Mouse (Mus musculus): ENCODE results near the gene Ryr3. TPM values are rescaled to one million over a fixed set of nuclear protein-coding genes. Genes with fewer than 3 reads are reported as not detected.

Gene Ryr3
- polyA plus RNA-seq, 1 experiment from 2014 or later = 6.2 TPM

GRCm38 (mm10) chr2:113076396-113076795, 140.5 kb downstream of the Ryr3 start:
- Histone ChIP-seq H3K4me3 (ENCODE audit: low read depth, low read length) (no peak overlapping the region), H3K27ac (ENCODE audit: low read length) (no peak overlapping the region), H3K9ac (ENCODE audit: low read depth, low read length) (no peak overlapping the region), H3K36me3 (ENCODE audit: control insufficient read depth, insufficient read depth, low read length) (no peaks in the 10 kb centered on the region), H3K4me2 (ENCODE audit: low read length) (no peak overlapping the region), H3K9me3 (replicated peaks; ENCODE audit: control insufficient read depth, low read length, poor library complexity, severe bottlenecking) (no peaks in the 10 kb centered on the region), H3K27me3 (ENCODE audit: control insufficient read depth, insufficient read depth, low read depth, low read length) (no peaks in the 10 kb centered on the region), H3K4me1 (ENCODE audit: control insufficient read depth, insufficient read depth, low read length) (no peaks in the 10 kb centered on the region)
- no peak for ATAC-seq
- 79% methylated on average over 4 of the region's 4 CpGs for WGBS

GRCm38 (mm10) chr2:113059367-113059766, 157.5 kb downstream of the Ryr3 start:
- 86% methylated on average over 5 of the region's 5 CpGs for WGBS
- H3K4me1 ChIP-seq (ENCODE audit: control insufficient read depth, insufficient read depth, low read length) = no peaks in the 10 kb centered on the region
- H3K27me3 ChIP-seq (ENCODE audit: control insufficient read depth, insufficient read depth, low read depth, low read length) = no peaks in the 10 kb centered on the region
- H3K36me3 ChIP-seq (ENCODE audit: control insufficient read depth, insufficient read depth, low read length) = no peaks in the 10 kb centered on the region
- no peak overlapping the region for H3K4me2 ChIP-seq (ENCODE audit: low read length)
- H3K9ac ChIP-seq (ENCODE audit: low read depth, low read length) = no peak overlapping the region
- ATAC-seq = no peak
- H3K4me3 ChIP-seq (ENCODE audit: low read depth, low read length) = no peak overlapping the region
- no peak overlapping the region for H3K27ac ChIP-seq (ENCODE audit: low read length)
- H3K9me3 ChIP-seq (replicated peaks; ENCODE audit: control insufficient read depth, low read length, poor library complexity, severe bottlenecking) = no peaks in the 10 kb centered on the region

GRCm38 (mm10) chr2:113058914-113059313, 158.0 kb downstream of the Ryr3 start:
- no peak for ATAC-seq
- H3K36me3 ChIP-seq (ENCODE audit: control insufficient read depth, insufficient read depth, low read length) = no peaks in the 10 kb centered on the region
- no peak overlapping the region for H3K27ac ChIP-seq (ENCODE audit: low read length)
- no peaks in the 10 kb centered on the region for H3K27me3 ChIP-seq (ENCODE audit: control insufficient read depth, insufficient read depth, low read depth, low read length)
- H3K9me3 ChIP-seq (replicated peaks; ENCODE audit: control insufficient read depth, low read length, poor library complexity, severe bottlenecking) = no peaks in the 10 kb centered on the region
- H3K9ac ChIP-seq (ENCODE audit: low read depth, low read length) = no peak overlapping the region
- H3K4me2 ChIP-seq (ENCODE audit: low read length) = no peak overlapping the region
- no peak overlapping the region for H3K4me3 ChIP-seq (ENCODE audit: low read depth, low read length)
- no peaks in the 10 kb centered on the region for H3K4me1 ChIP-seq (ENCODE audit: control insufficient read depth, insufficient read depth, low read length)
- 79% methylated on average over 5 of the region's 5 CpGs for WGBS

GRCm38 (mm10) chr2:113058116-113058515, 158.8 kb downstream of the Ryr3 start:
- WGBS = 73% methylated on average over 3 of the region's 3 CpGs
- ATAC-seq = no peak
- H3K27me3 ChIP-seq (ENCODE audit: control insufficient read depth, insufficient read depth, low read depth, low read length) = no peaks in the 10 kb centered on the region
- no peaks in the 10 kb centered on the region for H3K4me1 ChIP-seq (ENCODE audit: control insufficient read depth, insufficient read depth, low read length)
- H3K36me3 ChIP-seq (ENCODE audit: control insufficient read depth, insufficient read depth, low read length) = no peaks in the 10 kb centered on the region
- H3K27ac ChIP-seq (ENCODE audit: low read length) = no peak overlapping the region
- no peak overlapping the region for H3K4me3 ChIP-seq (ENCODE audit: low read depth, low read length)
- no peaks in the 10 kb centered on the region for H3K9me3 ChIP-seq (replicated peaks; ENCODE audit: control insufficient read depth, low read length, poor library complexity, severe bottlenecking)
- no peak overlapping the region for H3K9ac ChIP-seq (ENCODE audit: low read depth, low read length)
- no peak overlapping the region for H3K4me2 ChIP-seq (ENCODE audit: low read length)

- Histone ChIP-seq H3K27me3 (ENCODE audit: control insufficient read depth, insufficient read depth, low read depth, low read length) (no peaks in the 10 kb centered on the region), H3K4me1 (ENCODE audit: control insufficient read depth, insufficient read depth, low read length) (no peaks in the 10 kb centered on the region), H3K9ac (ENCODE audit: low read depth, low read length) (no peak overlapping the region), H3K9me3 (replicated peaks; ENCODE audit: control insufficient read depth, low read length, poor library complexity, severe bottlenecking) (no peaks in the 10 kb centered on the region), H3K4me3 (ENCODE audit: low read depth, low read length) (no peak overlapping the region), H3K27ac (ENCODE audit: low read length) (no peak overlapping the region), H3K36me3 (ENCODE audit: control insufficient read depth, insufficient read depth, low read length) (no peaks in the 10 kb centered on the region), H3K4me2 (ENCODE audit: low read length) (no peak overlapping the region)
- 89% methylated on average over 2 of the region's 2 CpGs for WGBS
- ATAC-seq = no peak
Observed at GRCm38 (mm10) chr2:113055591-113055990, 161.3 kb downstream of the Ryr3 start.

GRCm38 (mm10) chr2:113049831-113050230, 167.1 kb downstream of the Ryr3 start:
- H3K36me3 ChIP-seq (ENCODE audit: control insufficient read depth, insufficient read depth, low read length) = no peaks in the 10 kb centered on the region
- H3K9me3 ChIP-seq (replicated peaks; ENCODE audit: control insufficient read depth, low read length, poor library complexity, severe bottlenecking) = no peaks in the 10 kb centered on the region
- no peaks in the 10 kb centered on the region for H3K27me3 ChIP-seq (ENCODE audit: control insufficient read depth, insufficient read depth, low read depth, low read length)
- H3K4me1 ChIP-seq (ENCODE audit: control insufficient read depth, insufficient read depth, low read length) = no peaks in the 10 kb centered on the region
- ATAC-seq = no peak
- H3K4me2 ChIP-seq (ENCODE audit: low read length) = no peak overlapping the region
- no peak overlapping the region for H3K9ac ChIP-seq (ENCODE audit: low read depth, low read length)
- no peak overlapping the region for H3K4me3 ChIP-seq (ENCODE audit: low read depth, low read length)
- 85% methylated on average over 1 of the region's 1 CpGs for WGBS
- H3K27ac ChIP-seq (ENCODE audit: low read length) = no peak overlapping the region

- WGBS = 100% methylated on average over 2 of the region's 2 CpGs
- Histone ChIP-seq H3K4me2 (ENCODE audit: low read length) (no peak overlapping the region), H3K27me3 (ENCODE audit: control insufficient read depth, insufficient read depth, low read depth, low read length) (no peaks in the 10 kb centered on the region), H3K9me3 (replicated peaks; ENCODE audit: control insufficient read depth, low read length, poor library complexity, severe bottlenecking) (no peaks in the 10 kb centered on the region), H3K9ac (ENCODE audit: low read depth, low read length) (no peak overlapping the region), H3K36me3 (ENCODE audit: control insufficient read depth, insufficient read depth, low read length) (no peaks in the 10 kb centered on the region), H3K27ac (ENCODE audit: low read length) (no peak overlapping the region), H3K4me1 (ENCODE audit: control insufficient read depth, insufficient read depth, low read length) (no peaks in the 10 kb centered on the region), H3K4me3 (ENCODE audit: low read depth, low read length) (no peak overlapping the region)
- ATAC-seq = no peak
Observed at GRCm38 (mm10) chr2:113036550-113036949, 180.3 kb downstream of the Ryr3 start.

- no peaks in the 10 kb centered on the region for H3K27me3 ChIP-seq (ENCODE audit: control insufficient read depth, insufficient read depth, low read depth, low read length)
- H3K9ac ChIP-seq (ENCODE audit: low read depth, low read length) = no peak overlapping the region
- no peak overlapping the region for H3K27ac ChIP-seq (ENCODE audit: low read length)
- H3K4me2 ChIP-seq (ENCODE audit: low read length) = no peak overlapping the region
- no peaks in the 10 kb centered on the region for H3K9me3 ChIP-seq (replicated peaks; ENCODE audit: control insufficient read depth, low read length, poor library complexity, severe bottlenecking)
- no peak overlapping the region for H3K4me3 ChIP-seq (ENCODE audit: low read depth, low read length)
- 90% methylated on average over 5 of the region's 5 CpGs for WGBS
- no peak for ATAC-seq
- H3K4me1 ChIP-seq (ENCODE audit: control insufficient read depth, insufficient read depth, low read length) = no peaks in the 10 kb centered on the region
- no peaks in the 10 kb centered on the region for H3K36me3 ChIP-seq (ENCODE audit: control insufficient read depth, insufficient read depth, low read length)
Observed at GRCm38 (mm10) chr2:113030689-113031088, 186.2 kb downstream of the Ryr3 start.

GRCm38 (mm10) chr2:113019896-113020295, 197.0 kb downstream of the Ryr3 start:
- no peaks in the 10 kb centered on the region for H3K36me3 ChIP-seq (ENCODE audit: control insufficient read depth, insufficient read depth, low read length)
- H3K4me3 ChIP-seq (ENCODE audit: low read depth, low read length) = no peak overlapping the region
- 63% methylated on average over 7 of the region's 7 CpGs for WGBS
- no peak for ATAC-seq
- no peak overlapping the region for H3K9ac ChIP-seq (ENCODE audit: low read depth, low read length)
- no peaks in the 10 kb centered on the region for H3K9me3 ChIP-seq (replicated peaks; ENCODE audit: control insufficient read depth, low read length, poor library complexity, severe bottlenecking)
- H3K27ac ChIP-seq (ENCODE audit: low read length) = no peak overlapping the region; the same call in 1 of the 2 replicates
- H3K4me2 ChIP-seq (ENCODE audit: low read length) = no peak overlapping the region
- H3K4me1 ChIP-seq (ENCODE audit: control insufficient read depth, insufficient read depth, low read length) = no peaks in the 10 kb centered on the region
- H3K27me3 ChIP-seq (ENCODE audit: control insufficient read depth, insufficient read depth, low read depth, low read length) = no peaks in the 10 kb centered on the region

- Histone ChIP-seq H3K27ac (ENCODE audit: low read length) (no peak overlapping the region), H3K4me1 (ENCODE audit: control insufficient read depth, insufficient read depth, low read length) (no peaks in the 10 kb centered on the region), H3K4me3 (ENCODE audit: low read depth, low read length) (no peak overlapping the region), H3K27me3 (ENCODE audit: control insufficient read depth, insufficient read depth, low read depth, low read length) (no peaks in the 10 kb centered on the region), H3K4me2 (ENCODE audit: low read length) (no peak overlapping the region), H3K9me3 (replicated peaks; ENCODE audit: control insufficient read depth, low read length, poor library complexity, severe bottlenecking) (no peaks in the 10 kb centered on the region), H3K36me3 (ENCODE audit: control insufficient read depth, insufficient read depth, low read length) (no peaks in the 10 kb centered on the region), H3K9ac (ENCODE audit: low read depth, low read length) (no peak overlapping the region)
- 83% methylated on average over 1 of the region's 1 CpGs for WGBS
- no peak for ATAC-seq
Observed at GRCm38 (mm10) chr2:113018278-113018677, 198.6 kb downstream of the Ryr3 start.
